Mouse (Mus musculus) erythroblast, embryonic 14.5 days (primary cell): ENCODE measurements at regions not wholly inside any gene's neighbourhood (a gene's known extent, or its start where the extent isn't known, plus 50 kb on each side); places are given as distances from the start of the nearest gene placed in this dataset.

Source experiments
- H3K27me3 ChIP-seq: 2 replicates; pipeline ENCODE4 v1.6.1; 2012; ENCODE audit warnings: inconsistent platforms; ENCODE audit not compliant: control insufficient read depth
- H3K36me3 ChIP-seq: 2 replicates; pipeline ENCODE4 v1.6.1; 2012; ENCODE audit warnings: mild to moderate bottlenecking, inconsistent platforms; ENCODE audit not compliant: control insufficient read depth
- H3K4me1 ChIP-seq: 2 replicates; pipeline ENCODE4 v1.6.1; 2012; ENCODE audit warnings: inconsistent platforms; ENCODE audit not compliant: control insufficient read depth
- H3K4me3 ChIP-seq: replicated peaks from 2 replicates; pipeline ENCODE3; 2012; ENCODE audit warnings: moderate library complexity, mild to moderate bottlenecking, inconsistent platforms
- H3K9me3 ChIP-seq: 2 replicates; pipeline ENCODE4 v1.6.1; 2012; ENCODE audit warnings: low read length, inconsistent platforms, mixed read lengths; ENCODE audit not compliant: control insufficient read depth
- GATA1 ChIP-seq: IDR thresholded peaks from 2 replicates; pipeline ENCODE4 v1.6.1; 2012; ENCODE audit warnings: low read length, inconsistent platforms, mixed read lengths
- TAL1 ChIP-seq: IDR thresholded peaks from 3 replicates; pipeline ENCODE4 v1.6.1; 2012; ENCODE audit warnings: low read length, inconsistent platforms, mixed read lengths

DNA sequence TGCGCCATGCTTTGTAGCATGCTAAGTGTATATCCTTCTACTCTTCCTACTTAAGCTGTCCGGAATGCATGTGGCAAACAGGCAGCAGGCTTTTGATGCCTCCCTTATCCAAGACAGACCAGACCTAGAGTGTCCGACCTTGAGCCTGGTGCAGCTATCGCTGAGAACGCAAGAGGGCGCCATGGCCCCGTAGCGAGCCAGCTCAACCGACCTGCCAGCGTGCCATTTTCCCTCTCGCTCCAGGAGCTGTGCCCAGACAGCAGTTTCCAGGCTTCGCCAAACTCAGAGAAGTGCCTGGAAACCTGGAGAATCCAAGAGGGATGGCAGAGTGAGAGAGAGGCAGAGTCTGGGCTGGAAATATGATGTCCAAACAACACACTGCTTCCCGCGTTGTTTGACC is 155.8 kb upstream of the Gm12830 start:
- H3K27me3 ChIP-seq, result peaks cover 27% of the 10 kb centered on the region

DNA sequence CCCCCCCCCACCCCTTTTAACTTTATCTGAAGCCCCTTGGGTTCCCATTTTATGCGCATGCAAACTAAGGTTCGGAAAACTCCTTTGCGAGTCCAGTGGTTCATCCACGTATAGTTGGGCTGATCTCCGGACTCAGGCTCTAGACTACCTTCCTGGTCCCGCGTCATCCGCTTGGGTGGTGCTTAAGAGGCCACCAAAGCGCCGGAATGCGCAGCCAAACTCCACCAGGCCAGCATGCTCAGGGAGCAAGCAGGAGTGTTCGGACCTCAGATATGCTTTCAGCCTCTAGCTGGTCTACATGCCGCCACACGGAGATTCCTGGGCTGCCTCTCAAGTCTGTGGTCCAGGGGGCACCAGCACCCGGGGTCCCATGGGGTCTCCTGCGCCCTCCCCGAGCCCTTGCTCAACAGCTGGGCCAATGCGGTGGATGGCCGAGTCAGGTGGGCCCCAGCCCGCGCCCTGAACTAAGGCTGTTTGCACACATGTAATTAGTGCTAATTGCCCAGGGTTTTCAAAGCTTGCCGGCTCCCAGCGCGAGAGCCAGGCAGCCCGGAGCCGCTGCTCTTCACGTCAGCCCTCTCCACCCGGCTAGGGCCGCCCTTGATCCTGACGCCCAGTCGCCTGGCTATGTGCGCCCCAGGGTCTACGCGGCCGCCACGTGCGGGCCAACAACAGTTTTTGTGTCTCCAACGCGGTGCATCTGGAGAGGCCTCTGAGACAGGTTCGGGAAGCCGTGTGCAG is 155.1 kb upstream of the Gm12830 start:
- no peak for TF ChIP-seq GATA1
- TF ChIP-seq TAL1, result no peak
- Histone ChIP-seq H3K27me3 (peaks cover 27% of the 10 kb centered on the region), H3K36me3 (no peaks in the 10 kb centered on the region), H3K4me3 (peak overlapping the region; percentile 30), H3K4me1 (peaks cover 38% of the 10 kb centered on the region), H3K9me3 (no peaks in the 10 kb centered on the region)

More for the DNA sequence above, 155.8 kb upstream of the Gm12830 start:
- H3K9me3 ChIP-seq, result no peaks in the 10 kb centered on the region
- peaks cover 38% of the 10 kb centered on the region for H3K4me1 ChIP-seq
- H3K36me3 ChIP-seq, result no peaks in the 10 kb centered on the region
- peak overlapping the region; percentile 30 for H3K4me3 ChIP-seq
- no peak for TF ChIP-seq GATA1
- no peak for TF ChIP-seq TAL1

DNA sequence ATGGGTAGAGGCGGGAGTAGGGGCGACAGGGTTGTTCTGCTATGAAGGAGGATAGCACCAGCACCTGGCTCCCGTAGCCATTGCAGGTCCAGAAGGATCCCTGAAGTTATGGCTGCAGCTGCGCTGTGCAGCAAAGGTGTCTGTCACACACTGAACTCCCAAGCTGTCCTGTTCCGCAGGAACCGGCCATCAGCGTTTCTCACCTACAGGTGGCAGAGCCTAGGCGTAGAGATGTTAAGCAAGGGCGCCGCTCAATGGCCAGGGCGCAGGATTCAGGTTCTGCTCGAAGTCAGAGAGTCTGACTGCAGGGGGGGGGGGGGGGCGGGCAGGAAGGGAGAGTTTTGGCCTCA is 154.6 kb upstream of the Gm12830 start:
- Histone ChIP-seq H3K36me3 (no peaks in the 10 kb centered on the region), H3K27me3 (peaks cover 27% of the 10 kb centered on the region), H3K4me1 (peaks cover 38% of the 10 kb centered on the region), H3K9me3 (no peaks in the 10 kb centered on the region), H3K4me3 (no peak overlapping the region)
- no peak for TF ChIP-seq TAL1
- no peak for TF ChIP-seq GATA1

DNA sequence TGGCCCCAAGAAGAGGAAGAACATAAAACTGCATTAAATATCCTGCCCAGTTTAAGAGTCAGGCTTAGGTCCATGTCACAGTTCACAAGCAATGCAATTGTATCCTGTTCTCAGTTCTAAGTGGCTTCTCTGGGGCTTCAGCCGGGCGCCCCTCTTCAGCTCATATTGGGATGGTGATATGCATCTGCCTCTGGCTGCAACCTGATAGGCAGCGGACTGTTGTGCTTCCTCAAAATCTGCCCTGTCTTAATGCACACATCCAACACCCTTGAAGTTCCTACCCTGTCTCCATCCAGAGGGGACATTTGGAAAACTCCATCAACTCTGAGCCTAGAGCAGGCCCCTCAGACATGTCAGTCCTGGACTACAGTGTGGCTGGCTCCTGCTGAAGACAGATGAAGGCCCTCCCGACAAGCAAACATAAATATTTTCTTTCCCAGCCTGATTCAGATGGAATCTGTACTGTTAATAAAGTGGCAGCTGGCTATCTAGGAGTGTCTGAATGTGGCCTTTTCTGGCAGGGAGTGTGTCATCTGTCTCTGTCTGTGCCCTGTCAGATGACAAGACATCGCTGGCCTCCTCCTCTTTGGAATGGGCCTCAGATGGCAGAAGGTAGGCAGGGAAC is 149.3 kb upstream of the Gm12830 start:
- no peaks in the 10 kb centered on the region for H3K4me1 ChIP-seq
- no peaks in the 10 kb centered on the region for H3K36me3 ChIP-seq
- no peak overlapping the region for H3K4me3 ChIP-seq
- no peak for TF ChIP-seq TAL1
- TF ChIP-seq GATA1, result no peak
- H3K9me3 ChIP-seq, result no peaks in the 10 kb centered on the region
- peaks cover 11% of the 10 kb centered on the region for H3K27me3 ChIP-seq

DNA sequence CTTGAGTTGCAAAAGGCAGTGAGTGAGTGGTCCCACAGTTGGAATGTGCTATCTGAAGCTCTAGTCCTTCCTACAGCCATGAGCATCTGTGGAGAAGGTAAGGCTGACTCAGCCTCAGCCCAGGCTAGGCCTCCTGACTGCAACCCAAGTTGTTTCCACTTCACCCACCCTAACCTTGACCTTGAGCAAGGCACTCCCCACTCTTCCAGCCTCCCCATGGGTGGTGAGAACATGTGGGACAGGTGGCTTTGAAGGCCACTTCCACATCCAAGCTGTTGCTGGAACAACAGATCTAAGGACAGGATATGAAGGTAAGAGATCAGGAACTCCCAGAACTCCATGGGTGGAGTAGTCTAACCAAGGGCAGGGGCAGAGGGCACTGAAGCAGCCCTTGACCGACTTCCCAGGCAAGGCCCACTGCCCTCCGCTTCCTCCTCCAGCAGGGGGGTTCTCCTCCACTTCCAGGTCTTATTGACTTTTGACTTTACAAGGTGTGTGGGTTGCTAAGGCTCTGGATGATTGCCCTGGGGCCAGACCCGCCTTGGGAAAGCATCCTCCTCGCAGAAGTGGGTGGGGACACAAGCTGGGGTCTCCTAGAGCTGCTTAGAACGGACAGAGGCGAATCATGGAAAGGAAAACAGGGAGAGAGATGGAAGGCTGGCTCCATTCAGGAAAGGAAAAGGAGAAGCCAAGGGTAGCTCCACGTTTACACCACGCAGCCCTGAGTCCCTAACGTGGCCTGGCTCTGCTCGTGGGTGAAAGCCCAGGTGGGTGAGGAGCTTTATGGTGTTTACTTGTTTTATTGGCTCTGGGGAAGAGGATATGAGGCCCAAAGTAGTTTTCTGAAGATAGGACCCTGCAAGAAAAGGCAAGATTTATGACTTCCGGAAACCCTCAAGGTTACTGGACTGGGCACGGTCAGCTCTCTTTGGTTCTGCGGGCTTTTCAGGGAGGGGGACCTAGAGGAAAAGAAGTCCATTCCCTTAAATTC is 144.3 kb upstream of the Gm12830 start:
- no peaks in the 10 kb centered on the region for H3K36me3 ChIP-seq
- no peaks in the 10 kb centered on the region for H3K4me1 ChIP-seq
- TF ChIP-seq GATA1 (no peak), TAL1 (no peak)
- H3K27me3 ChIP-seq, result no peaks in the 10 kb centered on the region
- no peaks in the 10 kb centered on the region for H3K9me3 ChIP-seq
- H3K4me3 ChIP-seq, result no peak overlapping the region

DNA sequence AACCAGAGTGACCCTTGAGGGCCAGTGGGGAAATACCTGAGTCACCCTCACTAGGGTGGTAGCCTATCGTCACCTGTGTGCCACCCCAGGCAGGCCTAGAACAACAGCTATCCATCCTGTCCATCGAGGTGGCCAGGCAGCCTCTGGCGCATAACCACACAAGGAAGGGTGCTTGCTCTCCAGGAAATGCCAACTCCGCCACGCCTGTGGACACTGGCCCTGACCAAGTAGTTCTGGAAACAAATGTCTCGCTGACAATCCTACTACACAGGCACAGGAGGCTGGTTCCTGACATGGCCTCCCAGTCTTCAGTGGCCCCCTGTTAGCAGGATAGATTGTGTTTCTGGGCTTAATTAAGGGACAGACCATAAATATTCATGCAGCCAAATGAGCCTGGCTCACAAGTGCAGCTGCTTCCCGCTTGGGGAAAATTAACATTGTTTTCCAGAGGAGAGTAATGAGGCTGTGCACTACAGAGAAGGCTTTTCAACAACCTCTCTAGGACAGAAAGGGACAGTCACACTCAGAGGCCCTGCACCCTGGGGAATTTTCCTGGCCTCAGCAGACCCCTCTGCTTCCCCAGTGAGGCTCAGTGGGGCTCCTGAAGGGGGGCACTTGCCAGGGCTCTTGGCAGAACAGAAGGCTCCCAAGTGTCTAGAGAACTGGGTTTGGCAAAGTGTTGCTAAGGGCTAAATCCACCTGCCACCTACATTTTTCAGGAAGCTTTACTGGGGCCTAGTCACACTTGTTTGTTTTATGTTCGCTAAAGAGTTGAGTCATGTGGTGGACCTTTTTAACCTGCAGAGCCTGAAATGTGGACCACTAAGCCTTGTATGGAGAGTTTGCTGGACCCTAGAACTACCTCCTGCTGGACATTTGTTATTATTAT is 143.2 kb upstream of the Gm12830 start:
- Histone ChIP-seq H3K36me3 (no peaks in the 10 kb centered on the region), H3K4me1 (no peaks in the 10 kb centered on the region), H3K9me3 (no peaks in the 10 kb centered on the region), H3K4me3 (no peak overlapping the region), H3K27me3 (no peaks in the 10 kb centered on the region)
- TF ChIP-seq TAL1, result no peak
- no peak for TF ChIP-seq GATA1

DNA sequence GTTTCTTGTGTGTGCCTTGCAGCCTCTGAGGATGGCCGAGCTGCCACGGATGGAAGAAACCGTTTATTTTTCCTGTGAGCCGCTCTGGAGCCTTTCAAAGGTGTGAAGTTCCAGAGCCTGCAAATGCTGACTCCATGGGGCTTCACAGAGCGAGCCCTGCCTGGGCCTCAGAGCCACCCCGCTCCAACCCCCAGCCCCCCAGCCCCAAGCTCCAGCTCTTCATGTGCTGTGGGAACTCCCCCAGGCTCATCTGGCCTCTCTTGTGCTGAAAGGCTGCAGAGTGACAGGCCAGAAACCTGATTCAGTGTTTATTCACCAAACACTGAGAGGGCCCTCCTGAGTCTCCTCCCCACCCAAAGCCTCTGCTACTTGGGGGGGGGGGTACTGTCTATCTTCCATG is 141.2 kb upstream of the Gm12830 start:
- H3K36me3 ChIP-seq, result no peaks in the 10 kb centered on the region
- H3K9me3 ChIP-seq, result no peaks in the 10 kb centered on the region
- TF ChIP-seq TAL1, result no peak
- TF ChIP-seq GATA1, result no peak
- no peak overlapping the region for H3K4me3 ChIP-seq
- no peaks in the 10 kb centered on the region for H3K4me1 ChIP-seq
- H3K27me3 ChIP-seq, result peaks cover 2% of the 10 kb centered on the region

DNA sequence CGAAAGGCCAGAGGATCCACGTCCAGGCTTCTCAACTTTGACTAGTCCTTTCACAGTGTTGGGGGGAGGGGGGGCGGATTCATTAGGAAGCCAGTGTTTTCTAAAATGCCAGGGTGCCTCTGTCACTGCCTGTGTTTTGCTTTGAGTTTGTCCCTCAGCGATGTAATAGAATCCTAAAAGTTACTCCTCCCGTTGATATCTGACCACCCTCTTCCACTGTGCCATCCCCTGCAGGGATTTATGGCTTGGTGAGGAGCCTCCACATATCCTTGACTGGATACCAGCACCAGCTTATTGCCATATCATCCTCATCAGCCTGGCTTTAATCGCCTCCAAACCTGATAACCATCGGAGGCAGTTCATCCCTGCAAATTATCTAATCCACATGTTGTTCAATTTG is 138.6 kb upstream of the Gm12830 start:
- Histone ChIP-seq H3K36me3 (no peaks in the 10 kb centered on the region), H3K9me3 (no peaks in the 10 kb centered on the region)
- TF ChIP-seq GATA1 (no peak), TAL1 (no peak)

More for the DNA sequence above, 138.6 kb upstream of the Gm12830 start:
- Histone ChIP-seq H3K4me1 (no peaks in the 10 kb centered on the region), H3K4me3 (no peak overlapping the region), H3K27me3 (peaks cover 4% of the 10 kb centered on the region)
